Mouse (Mus musculus) layer of hippocampus, adult 2 months (tissue): ENCODE data around the gene Fam228a. TPM values are rescaled to one million over a fixed set of nuclear protein-coding genes. Genes with fewer than 3 reads are reported as not detected.
"Not testable (repeated sequence)": the region's sequence is repeated elsewhere in the genome, so short reads cannot be mapped to it uniquely, and the experiment has no call there.

Experiments used
- DNase-seq, 2 experiments: peaks; one replicate each; pipeline ENCODE4 v3.0.0; 2022; ENCODE audit warnings: low spot score in 2 of 2
- H3K27ac ChIP-seq: fragments of 200-600 bp; 2 replicates; pipeline ENCODE4 v1.8.1; 2022
- H3K4me3 ChIP-seq: fragments of 200-600 bp; 2 replicates; pipeline ENCODE4 v1.8.1; 2022; ENCODE audit warnings: mild to moderate bottlenecking
- CTCF ChIP-seq: fragments of 200-600 bp; conservative IDR thresholded peaks from 2 replicates; pipeline ENCODE4 v1.8.1; 2022; ENCODE audit warnings: antibody characterized with exemption, mild to moderate bottlenecking, moderate library complexity
- long read RNA-seq, 2 experiments: library from polyadenylated mRNA; stranded (forward); transcript quantifications; one replicate each; pipeline ENCODE4 v2.0.0; 2021; ENCODE audit warnings: borderline mapping rate in 2 of 2
- total RNA-seq, 2 experiments: library from RNA; stranded (reverse); gene quantifications; 2 replicates each; pipeline ENCODE4 v1.2.3; 2021

Fam228a gene
- 1 to 10 TPM; 2.4 to 4.9 TPM for total RNA-seq
- long read RNA-seq, experiment 1, partial matches to known transcripts: 0 of 1 reads
- long read RNA-seq, experiment 1, other reads (novel, unspliced or antisense): 1 of 1 reads
- long read RNA-seq, experiment 2: 0 reads

DNA sequence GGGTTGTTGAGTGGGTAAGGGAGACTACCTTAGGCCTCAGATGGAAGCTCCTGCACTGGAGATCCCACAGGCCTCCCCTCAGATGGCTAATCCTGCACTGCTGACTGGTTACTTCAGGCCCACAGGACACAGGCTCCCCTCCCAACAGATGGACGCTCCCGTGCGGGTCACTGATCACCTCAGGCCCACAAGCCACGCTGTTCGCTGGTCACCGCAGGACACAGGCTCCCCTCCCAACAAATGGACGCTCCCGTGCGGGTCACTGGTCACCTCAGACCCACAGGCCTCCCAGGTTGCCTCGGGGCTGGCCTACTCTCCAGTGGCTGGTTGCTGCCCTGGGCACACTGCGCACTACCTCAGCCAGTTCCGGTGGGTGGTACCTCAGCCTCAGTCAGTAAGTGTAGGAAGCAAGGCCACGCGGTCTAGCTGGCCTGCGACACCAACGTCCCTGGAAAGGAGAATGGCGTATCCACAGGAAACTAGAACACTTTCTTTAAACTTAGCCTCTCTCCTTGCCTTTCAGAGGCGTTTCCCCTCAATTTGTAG is at the start of gene Fam228a:
Gene Fam228a, minus strand, starts transcription at position 400 of the 546 bp plus-strand sequence.
- no peak within 1 kb of the TSS for H3K4me3 ChIP-seq
- TF ChIP-seq CTCF: no peak

DNA sequence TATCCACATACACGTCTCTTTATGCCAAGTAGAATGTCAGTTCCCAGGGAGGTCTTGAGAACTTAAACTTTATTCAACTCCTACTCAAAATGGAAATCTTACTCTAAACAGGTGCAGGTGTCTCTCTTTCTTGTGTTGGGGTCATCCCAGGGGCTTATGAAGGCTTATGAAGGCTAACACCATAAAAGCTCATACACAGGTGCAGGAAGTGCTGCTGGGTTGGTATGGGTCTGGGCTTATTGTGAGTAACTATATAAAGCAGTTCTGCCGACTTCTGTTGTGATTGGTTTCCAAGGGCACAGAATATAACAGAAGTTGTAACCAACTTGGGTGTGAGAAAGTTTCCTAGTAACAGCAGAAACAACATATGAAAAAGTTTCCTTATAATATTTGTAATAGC is 46.2 kb upstream of the Fam228a start:
- DNase-seq: no peak
- no peak overlapping the region for H3K27ac ChIP-seq
- no peak for TF ChIP-seq CTCF
- no peak overlapping the region for H3K4me3 ChIP-seq

More for the DNA sequence above, at the start of gene Fam228a:
- H3K27ac ChIP-seq: no peak within 1 kb of the TSS
- no peak for DNase-seq

DNA sequence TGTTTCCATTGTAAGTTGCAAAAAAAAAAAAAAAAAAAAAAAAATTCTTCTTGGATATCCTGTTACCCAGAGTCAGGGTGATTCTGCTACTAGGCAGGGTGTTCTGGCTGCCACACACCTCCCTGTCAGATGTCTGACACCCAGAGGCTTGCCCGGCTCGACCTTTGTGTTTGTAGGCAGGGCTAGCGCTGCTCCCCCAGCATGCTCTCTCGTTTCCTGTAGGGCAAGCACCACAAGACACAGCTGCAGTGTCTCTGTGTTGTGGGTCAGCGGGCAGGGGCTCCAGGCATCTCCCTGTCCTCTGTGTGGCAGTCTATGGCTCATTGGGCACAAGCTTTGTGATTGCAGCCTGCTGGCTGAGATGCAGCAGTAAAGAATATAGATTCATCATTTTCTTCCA is 45.4 kb upstream of the Fam228a start:
- no peak overlapping the region for H3K4me3 ChIP-seq
- no peak for TF ChIP-seq CTCF
- no peak for DNase-seq
- no peak overlapping the region for H3K27ac ChIP-seq

GRCm38 (mm10) chr12:4781725-4782404 is 43.6 kb upstream of the Fam228a start:
- not testable (repeated sequence) for H3K27ac ChIP-seq, H3K4me3 ChIP-seq, DNase-seq

DNA sequence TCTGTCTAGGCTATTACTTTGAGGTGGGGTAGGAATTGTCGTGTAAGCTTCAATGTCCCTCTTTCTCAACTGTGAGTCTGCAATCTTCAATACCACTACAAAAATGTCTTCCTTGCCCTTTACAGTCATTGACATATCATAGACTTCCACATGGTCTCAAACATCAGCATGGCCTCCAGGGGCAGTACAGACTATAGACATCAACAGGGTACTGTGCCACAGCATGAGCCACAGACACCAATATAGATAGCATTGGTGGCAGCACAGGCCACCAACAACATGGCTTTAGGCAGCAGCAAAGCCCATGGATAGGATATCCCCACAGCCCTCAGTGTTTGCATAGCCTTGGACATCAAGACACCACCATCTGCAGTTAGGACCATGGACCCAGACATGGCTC is 43.0 kb upstream of the Fam228a start:
- DNase-seq: no peak
- H3K4me3 ChIP-seq: no peak overlapping the region

GRCm38 (mm10) chr12:4780245-4780644 is 42.0 kb upstream of the Fam228a start:
- no peak overlapping the region for H3K4me3 ChIP-seq
- no peak overlapping the region for H3K27ac ChIP-seq
- DNase-seq: no peak
- no peak for TF ChIP-seq CTCF

More for the DNA sequence above, 43.0 kb upstream of the Fam228a start:
- 0 out of 2 replicates have a peak, but pooled peaks have one; percentile 9 for TF ChIP-seq CTCF
- H3K27ac ChIP-seq: no peak overlapping the region

GRCm38 (mm10) chr12:4777734-4778133 is 39.5 kb upstream of the Fam228a start:
- DNase-seq: no peak
- H3K4me3 ChIP-seq: no peak overlapping the region
- no peak overlapping the region for H3K27ac ChIP-seq
- TF ChIP-seq CTCF: no peak

DNA sequence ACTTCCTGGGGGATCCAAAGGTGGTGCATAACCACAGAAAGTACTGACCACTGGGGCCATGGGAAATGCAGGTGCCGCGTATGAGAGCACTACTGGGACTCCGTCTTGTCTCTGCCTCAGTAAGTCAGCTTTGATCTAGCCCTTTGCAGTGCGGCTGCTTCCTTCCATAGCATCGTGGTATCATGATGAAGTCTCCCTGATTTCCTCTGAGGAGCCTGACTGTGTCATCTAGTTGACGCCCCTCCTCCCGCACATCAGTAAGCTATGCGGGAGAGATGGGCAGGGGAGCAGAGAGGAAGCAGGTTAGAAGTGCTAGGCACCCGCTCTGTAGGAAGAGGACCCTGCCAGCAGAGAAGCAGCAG is 37.3 kb upstream of the Fam228a start:
- no peak for DNase-seq
- H3K27ac ChIP-seq: no peak overlapping the region
- no peak overlapping the region for H3K4me3 ChIP-seq
- no peak for TF ChIP-seq CTCF

DNA sequence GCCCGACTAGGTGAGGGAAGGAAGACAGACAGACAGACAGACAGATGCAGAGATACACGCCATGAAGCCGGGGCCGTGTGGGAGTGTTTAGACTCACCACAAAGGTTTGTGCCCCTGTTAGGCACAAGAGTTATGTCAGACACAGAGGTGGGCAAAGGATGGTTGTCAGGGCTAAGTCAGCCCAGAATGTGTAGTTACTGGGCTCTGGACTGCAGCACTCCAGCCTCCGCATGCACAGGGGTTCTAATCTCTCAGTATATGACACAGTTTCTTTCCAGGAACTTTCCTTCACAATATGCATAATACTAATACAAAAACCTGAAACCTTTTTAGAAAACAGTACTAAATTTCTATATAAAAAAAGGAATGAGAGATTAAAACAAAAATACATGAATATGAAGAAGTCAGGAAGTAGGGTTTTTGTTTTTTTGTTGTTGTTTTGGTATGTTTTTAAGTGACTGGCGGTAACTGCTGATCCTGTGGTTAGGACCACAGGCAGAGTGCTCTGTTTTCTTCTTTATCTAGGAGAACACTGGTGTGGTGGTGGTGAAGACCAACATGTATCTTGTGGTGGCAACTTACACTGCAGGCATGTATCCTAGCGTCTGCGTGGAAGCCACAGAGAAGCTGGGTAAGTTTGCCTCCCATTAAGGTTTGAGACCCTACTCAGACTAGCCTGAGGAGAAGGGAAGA is 36.8 kb upstream of the Fam228a start:
- no peak overlapping the region for H3K27ac ChIP-seq
- H3K4me3 ChIP-seq: no peak overlapping the region
- no peak for TF ChIP-seq CTCF
- DNase-seq: no peak

DNA sequence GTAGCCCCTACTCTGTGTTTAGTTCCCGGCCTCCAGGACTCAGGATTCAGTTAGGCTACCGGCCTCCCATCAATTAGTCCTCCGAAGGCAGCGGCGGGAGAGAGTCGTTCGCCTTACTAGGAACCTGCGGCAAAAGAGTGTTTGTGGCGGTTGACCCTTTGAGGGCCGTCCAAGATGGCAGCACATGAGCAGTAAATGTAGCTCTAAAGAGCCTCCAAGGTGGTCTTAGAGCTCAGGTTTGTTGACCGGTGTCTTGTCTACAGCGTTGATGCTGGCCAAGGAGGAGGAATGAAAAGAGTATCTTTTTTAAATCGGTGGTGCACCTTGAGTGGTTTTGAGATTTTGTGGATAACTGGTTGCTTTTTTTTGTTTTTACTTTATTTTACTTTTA is 31.1 kb upstream of the Fam228a start:
- DNase-seq: no peak
- peak overlapping the region; percentile 85 for H3K4me3 ChIP-seq
- H3K27ac ChIP-seq: peak overlapping the region; percentile 99
- no peak for TF ChIP-seq CTCF

DNA sequence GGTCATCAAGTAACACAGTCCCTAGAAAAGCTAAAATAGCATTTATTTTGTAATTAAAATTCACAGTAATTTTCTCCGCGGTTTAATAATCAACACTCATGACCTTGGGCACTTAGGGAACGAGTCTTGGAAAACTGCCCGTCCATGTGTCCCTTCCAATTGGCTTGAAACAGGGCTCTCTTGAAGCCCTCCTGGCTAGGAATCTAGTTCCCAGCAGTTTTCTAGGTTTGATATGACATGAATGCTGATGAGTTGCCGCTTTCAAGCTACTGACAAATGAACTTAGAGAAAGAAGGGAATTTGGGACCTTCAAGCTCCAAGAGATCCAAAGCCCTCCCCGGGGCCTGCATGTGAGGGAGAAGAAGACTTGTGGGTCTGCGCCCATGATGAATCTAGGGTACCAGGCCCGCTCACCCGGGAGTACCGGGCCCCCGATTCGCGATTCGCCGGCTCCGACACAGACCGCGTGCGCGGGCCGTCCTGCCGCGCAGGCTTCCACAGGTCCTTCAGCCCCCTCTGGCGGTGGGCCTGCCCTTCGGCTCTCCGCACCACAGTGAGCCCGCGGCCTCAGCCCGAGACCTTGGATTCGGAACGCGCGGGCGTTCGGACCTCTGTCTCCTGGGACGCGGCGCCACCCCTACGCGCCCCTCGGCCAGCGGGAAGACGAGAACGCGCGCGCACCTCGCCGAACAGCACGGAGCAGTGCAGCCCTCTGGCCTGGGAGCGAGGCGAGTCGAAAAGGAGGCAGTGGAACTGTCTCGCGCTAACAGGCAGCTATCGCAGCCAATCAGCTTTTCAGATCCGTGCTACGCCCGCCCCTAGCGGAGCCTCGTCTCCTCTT is 30.5 kb upstream of the Fam228a start, which contains the start of the genes Pfn4 and Fam228b:
Gene Pfn4, plus strand, starts transcription at position 531 of the 841 bp plus-strand sequence.
Gene Fam228b, minus strand, starts transcription at position 776 of the 841 bp plus-strand sequence.
- Histone ChIP-seq H3K4me3 (peak within 1 kb of the TSS; percentile 85), H3K27ac (peak within 1 kb of the TSS; percentile 99)
- peak; percentile 96 to 98 for DNase-seq
- peak; percentile 96 for TF ChIP-seq CTCF

GRCm38 (mm10) chr12:4757060-4757459 is 18.8 kb upstream of the Fam228a start:
- DNase-seq: no peak
- no peak for TF ChIP-seq CTCF
- no peak overlapping the region for H3K4me3 ChIP-seq
- no peak overlapping the region for H3K27ac ChIP-seq

DNA sequence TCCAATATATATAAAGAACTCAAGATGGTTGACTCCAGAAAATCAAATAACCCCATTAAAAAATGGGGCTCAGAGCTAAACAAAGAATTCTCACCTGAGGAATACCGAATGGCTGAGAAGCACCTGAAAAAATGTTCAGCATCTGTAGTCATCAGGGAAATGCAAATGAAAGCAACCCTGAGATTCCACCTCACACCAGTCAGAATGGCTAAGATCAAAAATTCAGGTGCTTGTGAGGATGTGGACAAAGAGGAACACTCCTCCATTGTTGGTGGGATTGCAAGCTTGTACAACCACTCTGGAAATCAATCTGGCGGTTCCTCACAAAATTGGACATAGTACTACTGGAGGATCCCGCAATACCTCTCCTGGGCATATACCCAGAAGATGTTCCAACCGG is 16.2 kb upstream of the Fam228a start:
- not testable (repeated sequence) for DNase-seq, H3K27ac ChIP-seq, H3K4me3 ChIP-seq
